Mouse (Mus musculus) heart, embryonic 13.5 days (tissue): ENCODE measurements around the gene Nsd2. TPM values are rescaled to one million over a fixed set of nuclear protein-coding genes. Genes with fewer than 3 reads are reported as not detected.

Experiments
- ATAC-seq: fragments of 200-750 bp; cut with Nextera tagmentation; 2 replicates; pipeline ENCODE4 v1.8.0; 2017; ENCODE audit warnings: moderate TSS enrichment; ENCODE audit not compliant: insufficient number of reproducible peaks, low FRiP score, low TSS enrichment; ENCODE audit errors: extremely low read depth
- H3K27ac ChIP-seq: fragments of 300-500 bp; sonication (generic); replicated peaks from 2 replicates; pipeline ENCODE4 v1.5.1; 2015; ENCODE audit warnings: moderate library complexity, mild to moderate bottlenecking, inconsistent platforms
- H3K27me3 ChIP-seq: fragments of 300-500 bp; sonication (generic); replicated peaks from 2 replicates; pipeline ENCODE4 v1.6.1; 2015; ENCODE audit warnings: mild to moderate bottlenecking, inconsistent platforms
- H3K36me3 ChIP-seq: fragments of 300-500 bp; sonication (generic); 2 replicates; pipeline ENCODE4 v1.6.1; 2015; ENCODE audit warnings: mild to moderate bottlenecking, inconsistent platforms
- H3K4me1 ChIP-seq: fragments of 300-500 bp; sonication (generic); 2 replicates; pipeline ENCODE4 v1.6.1; 2015; ENCODE audit warnings: inconsistent platforms
- H3K4me2 ChIP-seq: fragments of 300-500 bp; sonication (generic); 2 replicates; pipeline ENCODE4 v1.6.1; 2015; ENCODE audit warnings: inconsistent platforms, mild to moderate bottlenecking, moderate library complexity
- H3K4me3 ChIP-seq: fragments of 300-500 bp; sonication (generic); 2 replicates; pipeline ENCODE4 v1.5.1; 2015; ENCODE audit warnings: moderate library complexity, mild to moderate bottlenecking, inconsistent platforms
- H3K9ac ChIP-seq: fragments of 300-500 bp; sonication (generic); 2 replicates; pipeline ENCODE4 v1.6.1; 2015; ENCODE audit warnings: inconsistent platforms, mild to moderate bottlenecking, moderate library complexity
- H3K9me3 ChIP-seq: fragments of 300-500 bp; sonication (generic); 2 replicates; pipeline ENCODE4 v1.6.1; 2016; ENCODE audit warnings: inconsistent platforms
- WGBS: fragments of 180-500 bp; shearing (Covaris S2); methylation state at CpG from one replicate; pipeline ENCODE4 v1.1.7; 2015; ENCODE audit warnings: mixed read lengths; 5-methylcytosine and 5-hydroxymethylcytosine counted together
- polyA plus RNA-seq: library from polyadenylated mRNA; unstranded; fragments of >200 nt; fragmentation: Nextera tagmentation; extraction: Ambion mirVana; gene quantifications from 2 replicates; pipeline ENCODE4 v1.2.1, GENCODE M21; 2015

Nsd2 gene
- polyA plus RNA-seq, 1 experiment from 2014 or later = 30.3 TPM

- Histone ChIP-seq H3K9ac (peak overlapping the region; percentile 99), H3K27me3 (no peaks in the 10 kb centered on the region), H3K4me2 (peak overlapping the region; percentile 93), H3K4me1 (peaks cover 37% of the 10 kb centered on the region), H3K4me3 (peak overlapping the region; percentile 87), H3K9me3 (no peaks in the 10 kb centered on the region), H3K36me3 (no peaks in the 10 kb centered on the region; the same call in 1 of the 2 replicates), H3K27ac (peak overlapping the region; percentile 98)
- no peak for ATAC-seq
- 13% methylated on average over 9 of the region's 9 CpGs for WGBS
Measured at GRCm38 (mm10) chr5:33819141-33819875, 1.2 kb upstream of the Nsd2 start.

GRCm38 (mm10) chr5:33820733-33821621 lies 452 bp downstream of the Nsd2 start:
- under 1% methylated on average over 97 of the region's 121 CpGs for WGBS
- H3K4me1 ChIP-seq = peaks cover 53% of the 10 kb centered on the region
- H3K27ac ChIP-seq = peak overlapping the region; percentile 98
- peaks cover 6% of the 10 kb centered on the region for H3K36me3 ChIP-seq
- no peaks in the 10 kb centered on the region for H3K27me3 ChIP-seq
- H3K9ac ChIP-seq = peak overlapping the region; percentile 99
- ATAC-seq = no peak; the same call in 1 of the 2 replicates
- no peaks in the 10 kb centered on the region for H3K9me3 ChIP-seq
- H3K4me2 ChIP-seq = peak overlapping the region; percentile 93
- H3K4me3 ChIP-seq = peak overlapping the region; percentile 87

DNA sequence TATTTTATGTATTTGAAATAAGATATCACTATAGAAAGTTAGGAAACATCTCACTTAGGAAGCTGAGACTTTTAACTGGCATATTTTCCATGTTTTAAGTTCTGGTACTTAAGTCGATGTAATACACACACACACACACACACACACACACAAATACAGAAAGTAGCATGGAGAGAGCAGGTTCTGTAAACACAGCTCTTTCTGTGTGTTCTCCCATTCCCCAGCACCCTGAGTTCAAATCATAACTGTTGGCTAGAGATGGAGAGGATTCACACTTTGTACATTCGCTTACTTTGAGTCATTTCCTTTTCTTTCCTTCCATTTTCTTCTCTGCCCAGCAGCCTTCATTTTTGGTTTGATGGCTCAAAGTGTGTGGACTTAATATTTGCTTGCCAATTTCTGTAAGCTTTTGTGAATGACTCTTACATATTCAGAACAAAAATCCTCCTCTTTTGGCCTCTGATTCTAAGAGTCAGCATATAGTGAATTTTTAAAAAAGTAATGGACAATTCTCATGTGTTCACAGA lies 1.4 kb downstream of the Nsd2 start:
- ATAC-seq = no peak
- H3K27ac ChIP-seq = 0 out of 2 replicates have a peak overlapping the region, but pooled peaks have one; percentile 8
- H3K9me3 ChIP-seq = no peaks in the 10 kb centered on the region
- H3K27me3 ChIP-seq = no peaks in the 10 kb centered on the region
- WGBS = 38% methylated on average over 2 of the region's 2 CpGs
- peak overlapping the region; percentile 93 for H3K4me2 ChIP-seq
- H3K36me3 ChIP-seq = peaks cover 6% of the 10 kb centered on the region
- H3K9ac ChIP-seq = peak overlapping the region; percentile 99
- peaks cover 59% of the 10 kb centered on the region for H3K4me1 ChIP-seq
- peak overlapping the region; percentile 87 for H3K4me3 ChIP-seq

- WGBS = 43% methylated on average over 3 of the region's 3 CpGs
- Histone ChIP-seq H3K36me3 (peaks cover 6% of the 10 kb centered on the region), H3K9me3 (no peaks in the 10 kb centered on the region), H3K9ac (peak overlapping the region; percentile 99), H3K4me1 (peaks cover 59% of the 10 kb centered on the region), H3K4me3 (peak overlapping the region; percentile 87), H3K27me3 (no peaks in the 10 kb centered on the region), H3K4me2 (peak overlapping the region; percentile 93), H3K27ac (0 out of 2 replicates have a peak overlapping the region, but pooled peaks have one; percentile 8)
- ATAC-seq = no peak
Measured at GRCm38 (mm10) chr5:33822456-33822855, 1.9 kb downstream of the Nsd2 start.

GRCm38 (mm10) chr5:33826001-33826400 lies 5.5 kb downstream of the Nsd2 start:
- H3K27me3 ChIP-seq = no peaks in the 10 kb centered on the region
- H3K4me3 ChIP-seq = no peak overlapping the region
- H3K9ac ChIP-seq = no peak overlapping the region
- peaks cover 46% of the 10 kb centered on the region for H3K4me1 ChIP-seq
- no peak overlapping the region for H3K27ac ChIP-seq
- H3K36me3 ChIP-seq = peaks cover 11% of the 10 kb centered on the region
- no peak for ATAC-seq
- H3K9me3 ChIP-seq = no peaks in the 10 kb centered on the region
- no peak overlapping the region for H3K4me2 ChIP-seq

- Histone ChIP-seq H3K9me3 (no peaks in the 10 kb centered on the region), H3K36me3 (peaks cover 19% of the 10 kb centered on the region), H3K4me3 (no peak overlapping the region), H3K27ac (no peak overlapping the region), H3K4me1 (peaks cover 32% of the 10 kb centered on the region), H3K4me2 (no peak overlapping the region), H3K9ac (no peak overlapping the region), H3K27me3 (no peaks in the 10 kb centered on the region)
- 82% methylated on average over 8 of the region's 8 CpGs for WGBS
- no peak for ATAC-seq
Measured at GRCm38 (mm10) chr5:33828107-33828506, 7.6 kb downstream of the Nsd2 start.

- H3K36me3 ChIP-seq = peaks cover 21% of the 10 kb centered on the region
- H3K4me2 ChIP-seq = no peak overlapping the region
- H3K4me1 ChIP-seq = peaks cover 32% of the 10 kb centered on the region
- no peak overlapping the region for H3K9ac ChIP-seq
- no peak overlapping the region for H3K27ac ChIP-seq
- H3K9me3 ChIP-seq = no peaks in the 10 kb centered on the region
- no peak for ATAC-seq
- 78% methylated on average over 3 of the region's 3 CpGs for WGBS
- no peaks in the 10 kb centered on the region for H3K27me3 ChIP-seq
- no peak overlapping the region for H3K4me3 ChIP-seq
Measured at GRCm38 (mm10) chr5:33829958-33830357, 9.4 kb downstream of the Nsd2 start.

- no peaks in the 10 kb centered on the region for H3K9me3 ChIP-seq
- no peak for ATAC-seq
- peaks cover 17% of the 10 kb centered on the region for H3K36me3 ChIP-seq
- H3K9ac ChIP-seq = no peak overlapping the region
- no peaks in the 10 kb centered on the region for H3K27me3 ChIP-seq
- H3K4me1 ChIP-seq = peaks cover 24% of the 10 kb centered on the region
- WGBS = 74% methylated on average over 1 of the region's 1 CpGs
- no peak overlapping the region for H3K4me2 ChIP-seq
- no peak overlapping the region for H3K27ac ChIP-seq
- no peak overlapping the region for H3K4me3 ChIP-seq
Measured at GRCm38 (mm10) chr5:33830832-33831231, 10.3 kb downstream of the Nsd2 start.

DNA sequence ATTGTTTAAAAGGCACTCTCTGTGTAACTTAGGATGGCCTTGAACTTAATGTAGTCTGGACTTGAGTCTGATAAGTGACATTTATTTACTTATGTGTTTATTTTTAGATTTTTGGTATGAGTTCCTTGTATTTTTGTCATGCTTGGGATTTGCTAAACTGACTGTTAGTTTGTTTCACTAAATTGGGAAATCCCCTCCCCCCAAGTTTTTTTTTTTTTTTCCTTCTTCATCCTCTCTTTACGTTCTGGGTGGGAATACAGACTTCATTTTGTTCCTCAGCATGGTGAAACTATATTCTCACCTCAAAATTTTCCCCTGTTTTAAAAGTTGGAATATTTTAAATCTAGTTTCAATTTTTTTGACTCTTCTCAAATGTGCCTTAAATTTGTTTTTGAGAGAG lies 20.8 kb downstream of the Nsd2 start:
- H3K36me3 ChIP-seq = peaks cover 47% of the 10 kb centered on the region
- H3K4me1 ChIP-seq = peaks cover 10% of the 10 kb centered on the region
- no peak overlapping the region for H3K9ac ChIP-seq
- no peak for ATAC-seq
- 83% methylated on average over 1 of the region's 1 CpGs for WGBS
- H3K4me2 ChIP-seq = no peak overlapping the region
- H3K9me3 ChIP-seq = no peaks in the 10 kb centered on the region
- H3K4me3 ChIP-seq = no peak overlapping the region
- no peak overlapping the region for H3K27ac ChIP-seq
- no peaks in the 10 kb centered on the region for H3K27me3 ChIP-seq

- Histone ChIP-seq H3K9me3 (no peaks in the 10 kb centered on the region), H3K27ac (no peak overlapping the region), H3K4me1 (no peaks in the 10 kb centered on the region), H3K4me3 (no peak overlapping the region), H3K36me3 (peaks cover 51% of the 10 kb centered on the region), H3K27me3 (no peaks in the 10 kb centered on the region), H3K4me2 (no peak overlapping the region), H3K9ac (no peak overlapping the region)
- no peak for ATAC-seq
- 83% methylated on average over 4 of the region's 4 CpGs for WGBS
Measured at GRCm38 (mm10) chr5:33842549-33842948, 22.0 kb downstream of the Nsd2 start.

DNA sequence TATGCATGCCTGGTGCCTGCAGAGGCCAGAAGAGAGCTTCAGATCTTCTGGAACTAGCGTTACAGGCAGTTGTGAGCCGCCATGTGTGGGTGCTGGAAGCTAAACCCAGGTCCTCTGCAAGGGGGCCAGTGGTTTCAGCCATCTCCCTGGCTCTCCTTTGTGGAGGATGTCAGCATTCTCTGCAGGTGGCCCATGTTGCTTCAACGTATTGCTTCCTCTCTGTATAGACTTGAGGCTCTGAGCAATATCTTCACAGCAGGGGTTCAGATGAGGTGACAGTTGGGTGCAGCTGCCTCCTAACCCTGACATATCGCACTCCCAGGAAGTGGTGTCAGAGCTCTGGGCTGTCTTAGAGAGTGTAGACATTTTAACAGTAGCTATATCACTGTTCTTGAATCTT lies 30.9 kb downstream of the Nsd2 start:
- Histone ChIP-seq H3K9me3 (no peaks in the 10 kb centered on the region), H3K4me1 (no peaks in the 10 kb centered on the region), H3K4me3 (no peak overlapping the region), H3K27me3 (no peaks in the 10 kb centered on the region), H3K4me2 (no peak overlapping the region), H3K27ac (no peak overlapping the region), H3K9ac (no peak overlapping the region), H3K36me3 (peaks cover 77% of the 10 kb centered on the region)
- no peak for ATAC-seq
- 92% methylated on average over 4 of the region's 4 CpGs for WGBS
